Mouse (Mus musculus): ENCODE measurements at regions not wholly inside any gene's neighbourhood (a gene's known extent, or its start where the extent isn't known, plus 50 kb on each side); places are given as distances from the start of the nearest gene placed in this dataset.

DNA sequence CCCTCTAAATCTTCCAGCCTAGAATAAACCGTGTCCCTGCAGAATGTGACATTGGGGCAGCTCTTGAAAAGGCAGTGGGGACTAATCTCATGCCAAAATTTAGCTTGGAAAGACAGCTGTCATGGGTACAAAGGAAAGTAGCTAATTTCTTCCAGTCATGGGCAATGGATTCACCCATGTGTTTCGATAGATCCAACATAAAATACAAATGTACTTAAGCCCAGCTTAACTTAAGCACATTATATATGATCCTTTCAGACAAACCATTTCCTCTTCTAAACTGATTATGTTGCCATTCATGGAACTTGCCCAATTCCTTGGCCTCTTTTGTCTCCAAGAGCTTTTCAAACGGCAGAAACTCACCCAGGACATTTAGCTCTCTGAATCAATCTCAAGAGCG, 970.5 kb downstream of the Defb40 start:
- no peak for TF ChIP-seq CTCF (IDR thresholded peaks at IDR 0.05; ENCODE audit: low read depth)
- TF ChIP-seq EP300 (IDR thresholded peaks at IDR 0.05; ENCODE audit: low read depth), result no peak

Data from liver, embryonic 14.5 days (tissue).